Mouse (Mus musculus) cerebellum, postnatal 36 days (tissue): ENCODE results near the gene Vill.

ENCODE experiments used
- DNase-seq, 2 experiments: peaks; one replicate each; pipeline ENCODE4 v3.0.0; 2021 to 2022; ENCODE audit warnings: mixed read lengths in 2 of 2

Gene Vill

DNA sequence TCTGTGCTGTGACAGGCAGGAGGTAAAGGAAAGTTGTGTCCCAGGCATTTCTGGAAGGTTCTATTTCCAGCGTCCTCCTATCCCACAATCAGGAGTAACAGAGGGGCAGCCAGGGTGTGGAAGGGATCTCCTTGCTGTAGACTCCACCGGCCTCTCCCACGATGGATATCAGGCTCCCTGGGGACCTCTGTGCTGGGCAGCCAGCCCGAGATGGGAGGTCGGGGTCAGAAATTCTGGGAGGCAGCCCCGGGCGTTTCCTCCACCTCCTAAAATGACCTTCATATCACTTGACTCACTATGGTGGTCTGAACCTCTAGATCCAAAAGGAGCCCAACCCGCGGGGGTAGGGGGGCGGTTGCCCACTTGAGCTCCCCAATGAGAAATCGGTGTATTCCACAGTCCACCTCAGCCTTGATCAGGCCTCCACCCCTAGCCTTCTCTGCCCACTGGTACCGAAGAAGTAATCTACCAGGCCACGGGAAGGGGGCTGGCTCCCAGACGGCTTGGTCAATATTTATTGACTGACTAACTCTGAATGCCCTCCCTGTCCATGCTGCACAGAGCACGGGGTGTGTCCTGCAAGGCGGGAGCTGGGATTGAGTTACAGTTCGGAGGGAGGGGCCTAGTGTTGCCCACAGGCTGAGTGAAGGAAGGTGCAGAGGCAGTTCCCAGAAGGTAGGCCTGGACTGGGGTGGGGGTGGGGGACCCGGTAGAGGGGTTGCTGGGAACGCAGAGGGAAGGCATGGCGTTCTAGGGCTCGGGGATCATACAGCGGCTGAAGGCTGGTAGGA, at the start of gene Vill:
Gene Vill, plus strand, starts transcription at position 625 of the 791 bp plus-strand sequence.
- no peak for DNase-seq

GRCm38 (mm10) chr9:119003990-119004702, 48.4 kb upstream of the Vill start:
- no peak for DNase-seq

- DNase-seq, result no peak
These were observed 47.9 kb upstream of the Vill start for GRCm38 (mm10) chr9:119004703-119005076.

- DNase-seq, result no peak
These were observed 47.1 kb upstream of the Vill start for GRCm38 (mm10) chr9:119005303-119006029.

GRCm38 (mm10) chr9:119007266-119007665, 45.3 kb upstream of the Vill start:
- no peak for DNase-seq

DNA sequence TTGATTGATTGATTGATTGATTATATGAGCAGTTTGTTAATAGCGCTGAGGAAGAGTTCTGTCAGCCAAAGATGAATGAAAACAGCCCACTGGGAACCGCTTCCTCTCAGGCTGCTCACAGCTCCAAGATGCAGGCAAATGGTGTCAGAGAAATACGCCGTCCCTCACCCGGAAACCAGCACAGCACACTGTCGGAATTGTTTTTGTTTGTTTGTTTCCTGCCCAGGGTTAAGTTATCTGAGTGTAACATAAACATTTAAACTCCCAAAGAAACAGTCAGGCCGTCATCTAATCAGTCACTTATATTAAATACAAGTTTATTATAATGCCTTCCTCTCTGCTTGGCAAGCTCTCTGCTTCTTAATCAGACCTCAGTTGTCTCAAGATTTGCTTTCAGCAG, 43.7 kb upstream of the Vill start:
- DNase-seq, result no peak

DNA sequence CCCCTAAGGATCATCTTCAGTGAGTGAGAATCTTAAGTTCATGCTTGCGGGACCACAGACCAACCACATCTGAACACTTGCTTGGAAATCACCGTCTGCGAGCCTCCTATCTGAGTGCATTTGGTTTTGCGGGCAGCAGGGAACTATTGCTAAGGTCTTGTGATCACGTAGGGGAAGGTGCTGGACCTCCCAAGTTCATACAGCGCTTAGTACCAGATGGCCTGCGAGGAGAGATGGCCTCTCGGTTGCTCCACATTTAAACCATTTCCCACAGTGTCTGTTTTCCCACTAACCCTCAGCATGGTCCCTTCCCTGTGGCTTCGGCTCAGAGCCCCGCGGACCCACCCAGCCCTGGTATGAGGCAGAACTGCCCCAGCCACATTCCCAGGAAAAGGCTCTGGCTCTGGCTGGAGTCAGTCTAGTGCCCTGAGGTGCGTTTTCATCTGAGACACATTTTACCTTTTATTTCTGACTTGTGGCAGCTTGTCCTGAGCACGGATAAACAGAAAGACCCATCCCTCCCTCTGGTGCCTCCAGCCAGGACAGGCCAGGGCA, 42.3 kb upstream of the Vill start:
- no peak for DNase-seq

GRCm38 (mm10) chr9:119016785-119017507, 35.6 kb upstream of the Vill start:
- no peak for DNase-seq

GRCm38 (mm10) chr9:119021731-119022130, 30.8 kb upstream of the Vill start:
- no peak for DNase-seq

- no peak for DNase-seq
These were observed 27.3 kb upstream of the Vill start for GRCm38 (mm10) chr9:119025263-119025662.

DNA sequence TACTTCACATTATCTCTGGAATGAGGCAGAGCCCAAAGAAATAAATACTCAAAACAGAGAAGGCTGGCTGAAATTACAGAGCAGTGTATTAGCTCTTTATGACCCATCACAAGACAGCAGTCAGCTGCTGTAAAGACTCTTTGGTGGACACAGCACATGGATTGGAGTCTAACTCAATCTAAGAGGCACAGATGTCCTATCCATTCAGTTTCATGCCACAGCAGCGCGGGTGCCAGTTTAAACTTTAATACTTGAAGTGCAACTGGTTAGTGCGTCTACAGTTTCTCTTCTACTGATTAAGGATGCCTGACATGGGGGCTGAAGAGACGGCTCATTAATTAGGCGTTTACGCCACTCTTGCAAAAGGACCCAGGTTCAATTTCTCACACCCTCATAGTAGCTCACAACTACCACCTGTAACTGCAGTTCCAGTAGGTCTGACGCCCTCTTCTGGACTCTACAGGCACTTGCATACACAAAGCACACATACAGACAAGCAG, 26.7 kb upstream of the Vill start:
- no peak for DNase-seq

DNA sequence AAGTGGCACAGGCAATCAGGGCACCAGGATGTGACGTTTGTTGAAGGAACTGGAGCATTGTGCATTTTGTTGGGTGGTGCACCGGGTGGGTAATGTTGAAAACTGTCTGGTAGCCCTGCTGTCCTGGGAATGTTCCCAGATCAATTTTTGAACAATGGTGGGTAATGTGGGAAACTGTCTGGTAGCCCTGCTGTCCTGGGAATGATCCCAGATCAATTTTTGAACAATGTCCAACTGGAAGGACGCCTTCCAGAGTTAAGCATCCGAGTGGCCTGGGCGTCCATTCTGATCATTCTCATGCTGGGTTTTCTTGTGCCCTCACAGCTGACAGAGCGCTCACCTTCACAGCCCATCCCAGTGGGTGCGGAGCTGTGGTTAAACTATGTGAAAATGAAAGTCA, 25.2 kb upstream of the Vill start:
- no peak for DNase-seq

- no peak for DNase-seq
These were observed 24.1 kb upstream of the Vill start for GRCm38 (mm10) chr9:119028226-119029195.

GRCm38 (mm10) chr9:119029568-119029967, 23.0 kb upstream of the Vill start:
- DNase-seq, result peak; percentile 24 to 39

GRCm38 (mm10) chr9:119031038-119031437, 21.5 kb upstream of the Vill start:
- DNase-seq, result no peak

- DNase-seq, result no peak
These were observed 20.8 kb upstream of the Vill start for GRCm38 (mm10) chr9:119031772-119032171.

- DNase-seq, result no peak
These were observed 20.0 kb upstream of the Vill start for GRCm38 (mm10) chr9:119032538-119032937.

GRCm38 (mm10) chr9:119033111-119033921, 19.3 kb upstream of the Vill start:
- DNase-seq, result no peak

DNA sequence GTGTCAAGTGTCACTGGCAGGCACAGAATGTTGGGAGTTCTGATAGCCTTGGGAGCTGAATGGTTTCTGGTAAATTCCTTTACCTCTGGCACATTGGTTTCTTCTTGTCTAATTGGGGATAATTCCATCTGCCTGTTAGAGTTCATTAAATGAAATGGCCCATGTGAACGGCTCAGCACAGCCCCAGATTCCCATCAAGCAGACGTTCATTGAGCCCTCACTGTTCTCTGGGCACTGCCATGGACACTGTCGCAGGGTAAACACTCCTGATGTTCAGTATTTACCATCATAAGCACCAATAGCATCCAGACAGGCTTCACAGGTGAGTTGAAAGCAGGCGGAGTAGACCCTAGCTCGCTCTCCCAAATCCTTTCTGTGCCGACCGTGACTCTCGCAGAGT, 18.5 kb upstream of the Vill start:
- no peak for DNase-seq
